Mouse (Mus musculus) stomach, postnatal 0 days (tissue): ENCODE measurements around the gene Lzts3. TPM values are rescaled to one million over a fixed set of nuclear protein-coding genes. Genes with fewer than 3 reads are reported as not detected.

ENCODE experiments used
- ATAC-seq: fragments of 200-750 bp; cut with Nextera tagmentation; 2 replicates; pipeline ENCODE4 v1.8.0; 2017; ENCODE audit not compliant: low FRiP score, low TSS enrichment
- DNase-seq: peaks from one replicate; pipeline ENCODE4 v3.0.0-alpha.2; 2016; ENCODE audit warnings: low spot score
- H3K27ac ChIP-seq: fragments of 300-500 bp; sonication (generic); replicated peaks from 2 replicates; pipeline ENCODE4 v1.5.1; 2014; ENCODE audit warnings: mild to moderate bottlenecking, control low read depth
- H3K27me3 ChIP-seq: fragments of 300-500 bp; sonication (generic); 2 replicates; pipeline ENCODE4 v1.6.1; 2014; ENCODE audit warnings: low read length; ENCODE audit not compliant: control insufficient read depth, insufficient read depth
- H3K36me3 ChIP-seq: fragments of 300-500 bp; sonication (generic); 2 replicates; pipeline ENCODE4 v1.6.1; 2014; ENCODE audit warnings: low read length, mixed read lengths; ENCODE audit not compliant: control insufficient read depth, insufficient read depth
- H3K4me1 ChIP-seq: fragments of 300-500 bp; sonication (generic); replicated peaks from 2 replicates; pipeline ENCODE4 v1.6.1; 2014; ENCODE audit warnings: antibody characterized with exemption; ENCODE audit not compliant: control insufficient read depth, insufficient read depth
- H3K4me2 ChIP-seq: fragments of 300-500 bp; sonication (generic); replicated peaks from 2 replicates; pipeline ENCODE4 v1.6.1; 2014; ENCODE audit warnings: low read depth, mild to moderate bottlenecking, control low read depth, moderate library complexity
- H3K4me3 ChIP-seq: fragments of 300-500 bp; sonication (generic); 2 replicates; pipeline ENCODE4 v1.5.1; 2014; ENCODE audit warnings: low read depth, low read length, control low read depth
- H3K9ac ChIP-seq: fragments of 300-500 bp; sonication (generic); 2 replicates; pipeline ENCODE4 v1.6.1; 2014; ENCODE audit warnings: mild to moderate bottlenecking, low read length, control low read depth, mixed read lengths
- H3K9me3 ChIP-seq: fragments of 300-500 bp; sonication (generic); 2 replicates; pipeline ENCODE4 v1.6.1; 2016; ENCODE audit warnings: low read length; ENCODE audit not compliant: control insufficient read depth
- CTCF ChIP-seq: IDR thresholded peaks from 2 replicates; pipeline ENCODE4 v1.5.1; 2016; ENCODE audit warnings: antibody characterized with exemption, low read depth, mild to moderate bottlenecking, moderate library complexity
- EP300 ChIP-seq: optimal IDR thresholded peaks from 2 replicates; pipeline ENCODE3; 2016; ENCODE audit warnings: antibody characterized with exemption
- WGBS: fragments of 180-500 bp; shearing (Covaris S2); extraction: QIAGEN DNeasy Blood & Tissue Kit; methylation state at CpG from one replicate; pipeline ENCODE4 v1.1.7; 2014; 5-methylcytosine and 5-hydroxymethylcytosine counted together
- polyA plus RNA-seq: library from polyadenylated mRNA; unstranded; fragments of >200 nt; fragmentation: Nextera tagmentation; extraction: Ambion mirVana; gene quantifications from 2 replicates; pipeline ENCODE4 v1.2.1, GENCODE M21; 2015

The Lzts3 gene
- polyA plus RNA-seq, 1 experiment from 2014 or later = 3.1 TPM

GRCm38 (mm10) chr2:130597601-130598010, 45.0 kb downstream of the Lzts3 start:
- DNase-seq = no peak
- 11% methylated on average over 1 of the region's 1 CpGs for WGBS
- no peak for ATAC-seq
- Histone ChIP-seq H3K4me2 (no peak overlapping the region), H3K36me3 (peaks cover 16% of the 10 kb centered on the region), H3K4me1 (no peaks in the 10 kb centered on the region), H3K27me3 (no peaks in the 10 kb centered on the region), H3K9me3 (no peaks in the 10 kb centered on the region), H3K9ac (no peak overlapping the region), H3K4me3 (no peak overlapping the region), H3K27ac (no peak overlapping the region)
- TF ChIP-seq EP300 (no peak), CTCF (peak; percentile 77)

- H3K27me3 ChIP-seq = no peaks in the 10 kb centered on the region
- H3K4me2 ChIP-seq = no peak overlapping the region
- ATAC-seq = no peak
- H3K9ac ChIP-seq = no peak overlapping the region
- H3K27ac ChIP-seq = no peak overlapping the region
- no peak for TF ChIP-seq EP300
- TF ChIP-seq CTCF = no peak
- WGBS = 91% methylated on average over 1 of the region's 1 CpGs
- H3K9me3 ChIP-seq = no peaks in the 10 kb centered on the region
- no peaks in the 10 kb centered on the region for H3K4me1 ChIP-seq
- no peak for DNase-seq
- peaks cover 10% of the 10 kb centered on the region for H3K36me3 ChIP-seq
- H3K4me3 ChIP-seq = no peak overlapping the region
Measured at GRCm38 (mm10) chr2:130595596-130595995, 47.0 kb downstream of the Lzts3 start.

- no peak for DNase-seq
- no peak overlapping the region for H3K4me2 ChIP-seq
- no peak overlapping the region for H3K9ac ChIP-seq
- H3K27me3 ChIP-seq = no peaks in the 10 kb centered on the region
- H3K36me3 ChIP-seq = peaks cover 3% of the 10 kb centered on the region
- no peak for ATAC-seq
- H3K4me1 ChIP-seq = no peaks in the 10 kb centered on the region
- no peak overlapping the region for H3K4me3 ChIP-seq
- TF ChIP-seq EP300 (no peak), CTCF (no peak)
- no peaks in the 10 kb centered on the region for H3K9me3 ChIP-seq
- 94% methylated on average over 2 of the region's 2 CpGs for WGBS
- no peak overlapping the region for H3K27ac ChIP-seq
Measured at GRCm38 (mm10) chr2:130591016-130591415, 51.6 kb downstream of the Lzts3 start.

- H3K27ac ChIP-seq = no peak overlapping the region
- no peak overlapping the region for H3K9ac ChIP-seq
- DNase-seq (no peak), ATAC-seq (no peak)
- H3K4me1 ChIP-seq = no peaks in the 10 kb centered on the region
- H3K9me3 ChIP-seq = no peaks in the 10 kb centered on the region
- no peaks in the 10 kb centered on the region for H3K27me3 ChIP-seq
- H3K4me3 ChIP-seq = no peak overlapping the region
- 72% methylated on average over 2 of the region's 2 CpGs for WGBS
- TF ChIP-seq EP300 (no peak), CTCF (no peak)
- no peaks in the 10 kb centered on the region; the same call in 1 of the 2 replicates for H3K36me3 ChIP-seq
- no peak overlapping the region for H3K4me2 ChIP-seq
Measured at GRCm38 (mm10) chr2:130589761-130590160, 52.8 kb downstream of the Lzts3 start.

GRCm38 (mm10) chr2:130589157-130589556, 53.4 kb downstream of the Lzts3 start:
- no peak overlapping the region for H3K4me2 ChIP-seq
- H3K4me3 ChIP-seq = no peak overlapping the region
- DNase-seq (no peak), ATAC-seq (no peak)
- no peaks in the 10 kb centered on the region; the same call in 1 of the 2 replicates for H3K36me3 ChIP-seq
- 68% methylated on average over 4 of the region's 4 CpGs for WGBS
- no peak overlapping the region for H3K27ac ChIP-seq
- H3K27me3 ChIP-seq = no peaks in the 10 kb centered on the region
- TF ChIP-seq CTCF (no peak), EP300 (no peak)
- no peaks in the 10 kb centered on the region for H3K4me1 ChIP-seq
- no peak overlapping the region for H3K9ac ChIP-seq
- no peaks in the 10 kb centered on the region for H3K9me3 ChIP-seq

GRCm38 (mm10) chr2:130588373-130588772, 54.2 kb downstream of the Lzts3 start:
- H3K27ac ChIP-seq = no peak overlapping the region
- H3K4me3 ChIP-seq = no peak overlapping the region
- no peak overlapping the region for H3K4me2 ChIP-seq
- H3K36me3 ChIP-seq = no peaks in the 10 kb centered on the region; the same call in 1 of the 2 replicates
- DNase-seq = no peak
- 74% methylated on average over 2 of the region's 2 CpGs for WGBS
- TF ChIP-seq EP300 (no peak), CTCF (no peak)
- no peaks in the 10 kb centered on the region for H3K4me1 ChIP-seq
- H3K9me3 ChIP-seq = no peaks in the 10 kb centered on the region
- no peak for ATAC-seq
- no peaks in the 10 kb centered on the region for H3K27me3 ChIP-seq
- no peak overlapping the region for H3K9ac ChIP-seq
